Mouse (Mus musculus): ENCODE measurements around the gene CN725425. TPM values are rescaled to one million over a fixed set of nuclear protein-coding genes. Genes with fewer than 3 reads are reported as not detected.

The CN725425 gene
- polyA plus RNA-seq, 1 experiment from 2014 or later = not detected

DNA sequence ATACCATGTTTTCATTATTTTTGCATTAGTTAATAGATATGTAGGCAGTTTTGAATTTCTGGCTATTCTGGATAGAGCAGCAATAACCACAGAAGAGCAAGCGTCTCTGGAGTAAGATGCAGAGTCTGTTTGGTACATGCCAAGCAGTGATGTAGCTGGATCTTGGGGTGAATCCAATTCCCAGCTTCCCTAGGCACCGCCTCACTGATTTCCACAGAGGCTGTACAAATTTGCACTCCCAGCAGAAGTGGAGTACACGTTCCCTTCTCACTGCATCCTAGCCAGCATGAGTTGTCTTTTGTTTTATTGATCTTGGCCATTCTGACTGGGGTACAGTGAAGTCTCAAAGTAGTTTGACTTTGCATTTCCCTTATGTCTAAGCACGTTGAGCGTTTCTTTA is 82.2 kb downstream of the CN725425 start:
- no peak overlapping the region for H3K4me2 ChIP-seq
- no peak overlapping the region for H3K4me3 ChIP-seq
- no peaks in the 10 kb centered on the region for H3K4me1 ChIP-seq
- no peak overlapping the region for H3K9ac ChIP-seq
- no peaks in the 10 kb centered on the region for H3K27me3 ChIP-seq (replicated peaks)
- no peak for ATAC-seq (ENCODE audit: extremely low read depth, insufficient number of reproducible peaks, low FRiP score, low TSS enrichment)
- 78% methylated on average over 5 of the region's 5 CpGs for WGBS
- H3K27ac ChIP-seq (replicated peaks) = no peak overlapping the region
- H3K36me3 ChIP-seq = no peaks in the 10 kb centered on the region
- peaks cover 4% of the 10 kb centered on the region; the same call in 1 of the 2 replicates for H3K9me3 ChIP-seq

DNA sequence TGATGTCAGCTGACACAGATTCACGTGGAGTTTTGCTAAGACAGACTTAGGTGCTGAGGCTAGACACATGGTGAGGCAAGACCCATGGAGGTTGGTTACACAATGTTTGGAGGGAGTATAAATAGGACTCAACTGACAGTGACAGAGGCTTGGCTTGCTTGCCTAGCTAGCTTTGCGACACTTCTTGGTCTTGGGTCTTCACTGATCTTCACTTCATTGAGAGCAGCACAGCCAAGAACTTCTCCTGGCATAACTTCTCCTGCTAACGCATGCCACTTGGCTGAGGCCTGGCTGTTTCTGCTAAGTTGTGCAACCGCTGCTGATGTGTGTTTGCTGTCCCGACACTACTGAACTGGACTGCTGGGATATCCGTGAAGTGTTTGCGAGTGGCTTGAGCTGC is 83.5 kb downstream of the CN725425 start:
- Histone ChIP-seq H3K36me3 (no peaks in the 10 kb centered on the region), H3K4me2 (no peak overlapping the region), H3K4me3 (no peak overlapping the region), H3K9me3 (peaks cover 16% of the 10 kb centered on the region), H3K27ac (replicated peaks) (no peak overlapping the region), H3K9ac (no peak overlapping the region), H3K4me1 (no peaks in the 10 kb centered on the region), H3K27me3 (replicated peaks) (no peaks in the 10 kb centered on the region)
- ATAC-seq (ENCODE audit: extremely low read depth, insufficient number of reproducible peaks, low FRiP score, low TSS enrichment) = no peak
- WGBS = 86% methylated on average over 7 of the region's 7 CpGs

DNA sequence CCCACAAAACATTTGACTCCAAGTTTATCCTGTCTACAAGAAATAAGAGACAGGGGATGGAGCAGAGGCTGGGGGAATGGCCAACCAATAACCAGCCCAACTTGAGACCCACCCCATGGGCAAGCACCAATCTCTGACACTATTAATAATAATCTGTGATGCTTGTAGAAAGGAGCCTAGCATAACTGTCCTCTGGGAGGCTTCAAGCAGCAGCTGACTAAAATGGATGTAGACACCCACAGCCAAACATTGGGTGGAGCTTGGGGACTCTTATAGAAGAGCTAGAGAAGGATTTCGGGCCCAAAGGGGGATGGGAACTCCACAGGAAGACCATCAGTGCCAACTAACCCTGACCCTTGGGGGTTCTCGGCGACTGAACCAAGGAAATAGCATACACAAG is 84.1 kb downstream of the CN725425 start:
- H3K4me1 ChIP-seq = no peaks in the 10 kb centered on the region
- no peaks in the 10 kb centered on the region for H3K27me3 ChIP-seq (replicated peaks)
- no peaks in the 10 kb centered on the region for H3K36me3 ChIP-seq
- ATAC-seq (ENCODE audit: extremely low read depth, insufficient number of reproducible peaks, low FRiP score, low TSS enrichment) = no peak
- no peak overlapping the region for H3K27ac ChIP-seq (replicated peaks)
- peaks cover 18% of the 10 kb centered on the region for H3K9me3 ChIP-seq
- H3K4me3 ChIP-seq = no peak overlapping the region
- H3K9ac ChIP-seq = no peak overlapping the region
- WGBS = 69% methylated on average over 3 of the region's 3 CpGs
- H3K4me2 ChIP-seq = no peak overlapping the region

DNA sequence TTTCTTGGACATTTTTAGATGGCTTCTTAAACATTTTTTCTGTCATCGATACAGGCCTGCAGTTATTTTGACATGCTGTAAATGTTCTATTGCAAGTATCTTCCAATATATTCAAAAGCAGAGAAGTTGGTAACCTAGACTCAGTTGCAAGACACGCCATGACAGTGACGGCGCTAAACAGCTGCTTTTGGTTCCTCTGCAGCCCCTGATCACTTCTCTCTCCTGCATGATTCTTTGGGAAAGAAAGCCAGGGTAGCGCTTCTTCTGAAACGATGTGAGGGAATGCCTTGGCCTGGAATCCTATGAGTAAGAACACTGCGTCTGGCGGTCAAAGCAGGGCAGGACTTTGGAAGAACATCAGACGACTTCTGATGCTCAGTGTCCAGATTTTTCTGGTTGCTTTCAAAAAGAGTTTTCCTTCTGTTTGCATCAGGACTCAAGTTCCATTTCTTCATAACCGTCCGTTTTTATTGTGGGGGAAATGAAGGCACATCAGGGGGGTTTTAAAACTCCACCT is 100.1 kb downstream of the CN725425 start:
- Histone ChIP-seq H3K27ac (replicated peaks) (no peak overlapping the region), H3K4me2 (no peak overlapping the region), H3K9me3 (no peaks in the 10 kb centered on the region), H3K27me3 (replicated peaks) (no peaks in the 10 kb centered on the region), H3K36me3 (no peaks in the 10 kb centered on the region), H3K9ac (no peak overlapping the region), H3K4me1 (no peaks in the 10 kb centered on the region), H3K4me3 (no peak overlapping the region)
- no peak for ATAC-seq (ENCODE audit: extremely low read depth, insufficient number of reproducible peaks, low FRiP score, low TSS enrichment)
- WGBS = 77% methylated on average over 11 of the region's 11 CpGs

DNA sequence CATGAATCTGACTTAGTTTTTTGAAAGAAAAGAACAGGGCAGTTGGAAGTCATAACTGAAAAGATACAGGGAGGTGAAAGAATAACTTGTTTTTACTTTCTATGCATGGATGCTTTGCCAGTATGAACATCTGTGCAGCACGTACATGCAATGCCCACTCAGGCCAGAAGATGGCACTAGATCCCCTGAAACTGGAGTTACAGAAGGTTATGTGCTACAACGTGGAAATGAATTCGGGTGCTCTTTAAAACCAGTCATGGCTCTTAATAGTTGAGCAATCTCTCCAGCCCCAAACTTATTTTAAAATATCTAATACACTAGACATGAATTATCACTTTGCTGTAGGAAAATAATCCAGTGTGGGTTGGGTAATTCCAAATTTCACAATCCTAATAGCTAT is 102.1 kb downstream of the CN725425 start:
- no peak overlapping the region for H3K4me2 ChIP-seq
- no peak overlapping the region for H3K27ac ChIP-seq (replicated peaks)
- no peak overlapping the region for H3K9ac ChIP-seq
- no peaks in the 10 kb centered on the region for H3K9me3 ChIP-seq
- H3K4me3 ChIP-seq = no peak overlapping the region
- H3K36me3 ChIP-seq = no peaks in the 10 kb centered on the region
- no peaks in the 10 kb centered on the region for H3K4me1 ChIP-seq
- H3K27me3 ChIP-seq (replicated peaks) = no peaks in the 10 kb centered on the region
- no peak for ATAC-seq (ENCODE audit: extremely low read depth, insufficient number of reproducible peaks, low FRiP score, low TSS enrichment)
- 18% methylated on average over 3 of the region's 3 CpGs for WGBS

DNA sequence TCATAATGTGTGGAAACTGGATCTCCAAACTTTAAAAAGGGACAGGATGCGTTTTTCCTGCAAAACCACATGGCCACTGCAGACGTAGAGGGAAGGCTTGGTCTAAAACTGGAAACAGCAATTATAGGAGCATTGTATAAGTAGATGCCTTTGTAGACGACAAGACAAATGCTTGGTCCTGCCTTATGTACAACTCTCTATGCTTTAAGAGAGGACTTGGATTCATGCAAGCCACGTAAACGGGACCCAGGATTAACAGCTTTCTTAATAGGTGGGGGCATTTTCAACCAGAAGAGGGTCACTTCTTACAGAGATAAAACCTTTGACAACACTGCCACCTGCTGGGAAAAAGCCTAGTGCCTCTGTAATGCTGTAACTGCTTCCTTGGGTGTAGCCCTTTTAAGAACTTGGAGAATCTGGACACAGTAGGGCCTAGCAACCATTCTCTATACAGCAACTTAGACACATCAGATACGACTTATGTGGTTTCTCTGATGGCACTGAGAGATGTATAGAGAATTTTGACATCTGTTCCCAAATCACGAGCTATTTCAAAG is 105.1 kb downstream of the CN725425 start:
- no peak overlapping the region for H3K9ac ChIP-seq
- H3K4me2 ChIP-seq = no peak overlapping the region
- no peaks in the 10 kb centered on the region for H3K27me3 ChIP-seq (replicated peaks)
- H3K27ac ChIP-seq (replicated peaks) = no peak overlapping the region
- H3K36me3 ChIP-seq = no peaks in the 10 kb centered on the region
- ATAC-seq (ENCODE audit: extremely low read depth, insufficient number of reproducible peaks, low FRiP score, low TSS enrichment) = no peak
- no peaks in the 10 kb centered on the region for H3K9me3 ChIP-seq
- no peaks in the 10 kb centered on the region for H3K4me1 ChIP-seq
- 45% methylated on average over 7 of the region's 7 CpGs for WGBS
- H3K4me3 ChIP-seq = no peak overlapping the region

Other genes with a start within 250 kb of the CN725425 start
- 4.2 and 4.3 TPM in 2 replicates for gene Kif21a, start 149.5 kb upstream of the CN725425 start, polyA plus RNA-seq (2015; fragmentation: Nextera tagmentation; extraction: Ambion mirVana)
- 1.0 and 1.7 TPM in 2 replicates for gene Abcd2, start 7.7 kb upstream of the CN725425 start, polyA plus RNA-seq (2015; fragmentation: Nextera tagmentation; extraction: Ambion mirVana)